In genomic region chr19:24451626-24452025, GRCm38 (mm10) we compare ENCODE assay signal across 19 mouse cellular contexts. TPM values are rescaled to one million over a fixed set of nuclear protein-coding genes. Genes with fewer than 3 reads are reported as not detected.
DNase-seq lines count a peak whose midpoint lies in the region; ATAC-seq and TF ChIP-seq lines count a peak whose summit lies in the region.
"Had no signal": no experiment of that assay in that cellular context is flagged by ENCODE, and none has a peak within 500 bp of the region (broad histone marks: within the 10 kb centered on the region; RNA-seq: fewer than 3 reads in every experiment).

No protein-coding gene starts in this region.

- no peak overlapping the region for H3K4me3 ChIP-seq in heart, embryonic 11.5 days (ENCODE audit: low read depth, low read length)
- no peak overlapping the region for H3K4me3 ChIP-seq in liver, adult 2 months (ENCODE audit: insufficient read depth, low read depth, low read length)
- no peak overlapping the region for H3K4me3 ChIP-seq in liver, embryonic 11.5 days (ENCODE audit: low read depth, low read length)
- H3K4me3 ChIP-seq in thymus, adult 2 months (ENCODE audit: control insufficient read depth, insufficient read depth, low read length) = no peak overlapping the region
- H3K4me3 ChIP-seq: embryonic facial prominence, embryonic 15.5 days; hindbrain, embryonic 15.5 days; liver, embryonic 15.5 days had no signal

- DNase-seq in heart, postnatal 25 days (ENCODE audit: low spot score) = no peak
- peak; percentile 19 for DNase-seq in liver, adult 2 months (ENCODE audit: extremely low read depth, low read depth, low spot score)
- no peak for DNase-seq in liver, embryonic 11.5 days (ENCODE audit: low spot score)
- peak; percentile 22 for DNase-seq in thymus, postnatal 0 days (ENCODE audit: low spot score)
- DNase-seq in thymus, adult 2 months = no peak
- DNase-seq in yolk sac, embryonic 10.5 days (ENCODE audit: low spot score) = no peak
- DNase-seq: adrenal gland, postnatal 25 days; cerebellum, adult 8-10 months; gastrocnemius, postnatal 14 days; kidney, adult 2 months; kidney, postnatal 36 days; lung, postnatal 14 days; thymus, postnatal 14 days had no signal

- intact Hi-C loops in heart, postnatal 25 days (cut with DNase I) = no loop called here

- H3K4me2 ChIP-seq in heart, embryonic 11.5 days = no peak overlapping the region
- no peak overlapping the region for H3K4me2 ChIP-seq in liver, embryonic 11.5 days
- H3K4me2 ChIP-seq: embryonic facial prominence, embryonic 15.5 days; hindbrain, embryonic 15.5 days had no signal

- 89% methylated on average over 3 of the region's 3 CpGs for WGBS in heart, embryonic 11.5 days (ENCODE audit: insufficient replicate concordance)
- WGBS in liver, adult 2 months = 77% methylated on average over 3 of the region's 3 CpGs
- 82% methylated on average over 3 of the region's 3 CpGs for WGBS in liver, embryonic 11.5 days
- 86% methylated on average over 3 of the region's 3 CpGs for WGBS in thymus, adult 2 months

- H3K36me3 ChIP-seq in heart, embryonic 11.5 days (ENCODE audit: control insufficient read depth, insufficient read depth, low read length) = no peaks in the 10 kb centered on the region
- H3K36me3 ChIP-seq in liver, adult 2 months (ENCODE audit: control insufficient read depth, insufficient read depth, low read length) = no peaks in the 10 kb centered on the region
- no peaks in the 10 kb centered on the region for H3K36me3 ChIP-seq in liver, embryonic 11.5 days (ENCODE audit: control insufficient read depth, insufficient read depth, low read length)
- no peaks in the 10 kb centered on the region for H3K36me3 ChIP-seq in thymus, adult 2 months (ENCODE audit: control insufficient read depth, insufficient read depth, low read length)
- H3K36me3 ChIP-seq: embryonic facial prominence, embryonic 15.5 days; hindbrain, embryonic 15.5 days; liver, embryonic 15.5 days had no signal

- no peak for TF ChIP-seq CTCF in liver, adult 2 months (IDR thresholded peaks at IDR 0.05; ENCODE audit: low read depth, low read length)
- no peak for TF ChIP-seq CTCF in thymus, adult 2 months (IDR thresholded peaks at IDR 0.05; ENCODE audit: borderline replicate concordance, control insufficient read depth, extremely low read depth, insufficient read depth, low read length, poor library complexity)

- H3K27me3 ChIP-seq in heart, embryonic 11.5 days (ENCODE audit: control insufficient read depth, insufficient read depth, low read length) = no peaks in the 10 kb centered on the region
- no peaks in the 10 kb centered on the region for H3K27me3 ChIP-seq in liver, adult 2 months (ENCODE audit: control insufficient read depth, insufficient read depth, low read length)
- no peaks in the 10 kb centered on the region for H3K27me3 ChIP-seq in liver, embryonic 11.5 days (replicated peaks; ENCODE audit: control insufficient read depth, insufficient read depth, low read length)
- no peaks in the 10 kb centered on the region for H3K27me3 ChIP-seq in thymus, adult 2 months (ENCODE audit: control insufficient read depth, insufficient read depth, low read length)
- H3K27me3 ChIP-seq: embryonic facial prominence, embryonic 15.5 days; hindbrain, embryonic 15.5 days; liver, embryonic 15.5 days had no signal

- no peak overlapping the region for H3K9ac ChIP-seq in heart, embryonic 11.5 days (ENCODE audit: low read depth, low read length)
- H3K9ac ChIP-seq in liver, adult 2 months (ENCODE audit: low read depth, low read length) = no peak overlapping the region
- no peak overlapping the region for H3K9ac ChIP-seq in liver, embryonic 11.5 days (ENCODE audit: low read depth, low read length)
- H3K9ac ChIP-seq: embryonic facial prominence, embryonic 15.5 days; hindbrain, embryonic 15.5 days; liver, embryonic 15.5 days had no signal

- TF ChIP-seq POLR2A in liver, adult 2 months (IDR thresholded peaks at IDR 0.05; ENCODE audit: extremely low read depth, insufficient read depth, low read length) = no peak
- no peak for TF ChIP-seq POLR2A in thymus, adult 2 months (IDR thresholded peaks at IDR 0.05; ENCODE audit: control insufficient read depth, extremely low read depth, insufficient read depth, low read length, poor library complexity)

- H3K4me1 ChIP-seq in heart, embryonic 11.5 days (ENCODE audit: control insufficient read depth, insufficient read depth, low read length) = peaks cover 23% of the 10 kb centered on the region
- no peaks in the 10 kb centered on the region for H3K4me1 ChIP-seq in liver, adult 2 months (ENCODE audit: control insufficient read depth, insufficient read depth, low read length)
- peaks cover 6% of the 10 kb centered on the region; the same call in 1 of the 2 replicates for H3K4me1 ChIP-seq in liver, embryonic 11.5 days (replicated peaks; ENCODE audit: control insufficient read depth, insufficient read depth, low read length)
- peaks cover 5% of the 10 kb centered on the region; the same call in 1 of the 2 replicates for H3K4me1 ChIP-seq in thymus, adult 2 months (replicated peaks; ENCODE audit: control insufficient read depth, insufficient read depth, low read length)

- H3K9me3 ChIP-seq in heart, embryonic 11.5 days (replicated peaks; ENCODE audit: control insufficient read depth, low read length) = no peaks in the 10 kb centered on the region
- no peaks in the 10 kb centered on the region for H3K9me3 ChIP-seq in liver, embryonic 11.5 days (ENCODE audit: control insufficient read depth, low read length)
- H3K9me3 ChIP-seq: embryonic facial prominence, embryonic 15.5 days; G1E; hindbrain, embryonic 15.5 days; liver, embryonic 15.5 days had no signal

- no peak for ATAC-seq in heart, embryonic 11.5 days (replicated peaks; ENCODE audit: insufficient number of reproducible peaks, low FRiP score, low TSS enrichment)
- ATAC-seq in liver, embryonic 11.5 days (replicated peaks; ENCODE audit: low FRiP score) = no peak
- peak; percentile 70 for ATAC-seq in megakaryocyte-erythroid progenitor cell, adult 5-6 weeks (replicated peaks; ENCODE audit: low FRiP score, low TSS enrichment, poor library complexity, severe bottlenecking)

- no peaks in the 10 kb centered on the region for H3K79me2 ChIP-seq in liver, adult 2 months (ENCODE audit: control insufficient read depth, insufficient read depth, low read length)

- H3K27ac ChIP-seq in heart, embryonic 11.5 days (ENCODE audit: low read depth, low read length) = peak overlapping the region; percentile 67
- no peak overlapping the region for H3K27ac ChIP-seq in liver, adult 2 months (replicated peaks; ENCODE audit: insufficient read depth, low read depth, low read length)
- no peak overlapping the region for H3K27ac ChIP-seq in liver, embryonic 11.5 days (ENCODE audit: low read depth, low read length)
- no peak overlapping the region for H3K27ac ChIP-seq in thymus, adult 2 months (ENCODE audit: control insufficient read depth, insufficient read depth, low read length)
- H3K27ac ChIP-seq: embryonic facial prominence, embryonic 15.5 days had no signal

RNA-seq across cellular contexts. Expression of gene Fam122a, which starts 25.5 kb away (rescaled TPM):
- 42.6 and 43.5 TPM in 2 replicates for polyA plus RNA-seq in heart, embryonic 11.5 days (2014; fragmentation: Nextera tagmentation; extraction: Ambion mirVana)
- 10 to 100 TPM; 19.9 to 20.9 TPM for total RNA-seq in heart, postnatal 25 days (2021)
- total RNA-seq in liver, adult 2 months (2014; rRNA removed) = 0.74 and 1.3 TPM in 2 replicates
- polyA plus RNA-seq in liver, adult 2 months (2012; rRNA removed) = 16.5 and 17.6 TPM in 2 replicates
- 40.1 and 40.3 TPM in 2 replicates for polyA plus RNA-seq in liver, embryonic 11.5 days (2014; fragmentation: Nextera tagmentation; extraction: Ambion mirVana)
- polyA plus RNA-seq in thymus, postnatal 0 days (2015; fragmentation: Nextera tagmentation; extraction: Ambion mirVana) = 56.2 and 63.9 TPM in 2 replicates
- polyA plus RNA-seq in thymus, adult 2 months (2012; rRNA removed) = 34.3 and 44.7 TPM in 2 replicates
- total RNA-seq in megakaryocyte-erythroid progenitor cell, adult 5-6 weeks (2014; fragmentation: Nextera tagmentation) = 38.7 and 54.7 TPM in 2 replicates
- 5.6 and 7.7 TPM in 2 replicates for total RNA-seq in megakaryocyte-erythroid progenitor cell, adult 5-6 weeks (2017)

Comparison
In these comparisons a context has a peak if more than half of its experiments do, and no peak if none do; other contexts are left out.
1. DNase-seq: peak in liver, adult 2 months (single experiment) and thymus, postnatal 0 days (single experiment); none in heart, postnatal 25 days (single experiment), liver, embryonic 11.5 days (single experiment), thymus, adult 2 months (single experiment) and yolk sac, embryonic 10.5 days (single experiment).